ENCODE assay signal across 14 mouse cellular contexts in genomic region chr11:32026634-32027033, GRCm38 (mm10). TPM values are rescaled to one million over a fixed set of nuclear protein-coding genes. Genes with fewer than 3 reads are reported as not detected.
DNase-seq lines count a peak whose midpoint lies in the region; ATAC-seq lines count a peak whose summit lies in the region.
"Had no signal": no experiment of that assay in that cellular context is flagged by ENCODE, and none has a peak within 500 bp of the region (broad histone marks: within the 10 kb centered on the region; RNA-seq: fewer than 3 reads in every experiment).

No protein-coding gene starts in this region.

- H3K4me2 ChIP-seq in embryonic facial prominence, embryonic 14.5 days (ENCODE audit: low read depth, low read length) = no peak overlapping the region
- peak overlapping the region; percentile 33 for H3K4me2 ChIP-seq in midbrain, embryonic 14.5 days (ENCODE audit: low read length)

- no peaks in the 10 kb centered on the region for H3K27me3 ChIP-seq in embryonic facial prominence, embryonic 14.5 days (replicated peaks; ENCODE audit: control insufficient read depth, insufficient read depth, low read length)
- H3K27me3 ChIP-seq in hindbrain, embryonic 10.5 days (ENCODE audit: insufficient read depth, poor library complexity, severe bottlenecking) = no peaks in the 10 kb centered on the region
- H3K27me3 ChIP-seq in midbrain, embryonic 14.5 days (ENCODE audit: control insufficient read depth, insufficient read depth, low read length) = no peaks in the 10 kb centered on the region

- no peak overlapping the region for H3K9ac ChIP-seq in embryonic facial prominence, embryonic 14.5 days (ENCODE audit: low read depth, low read length)
- peak overlapping the region; percentile 30 for H3K9ac ChIP-seq in midbrain, embryonic 14.5 days (replicated peaks; ENCODE audit: low read length)

- 49% methylated on average over 5 of the region's 5 CpGs for WGBS in embryonic facial prominence, embryonic 14.5 days
- 65% methylated on average over 5 of the region's 5 CpGs for WGBS in hindbrain, embryonic 10.5 days
- 60% methylated on average over 5 of the region's 5 CpGs for WGBS in midbrain, embryonic 14.5 days

- peak; percentile 49 to 61 for DNase-seq in kidney, postnatal 4 days
- no peak for DNase-seq in kidney, adult 9 months
- peak; percentile 17 for DNase-seq in embryonic facial prominence, embryonic 14.5 days (ENCODE audit: low spot score)
- no peak for DNase-seq in hindbrain, embryonic 10.5 days (ENCODE audit: low spot score)
- DNase-seq in midbrain, embryonic 14.5 days = no peak
- DNase-seq in spleen, adult 18-20 months = no peak
- DNase-seq in ovary, postnatal 10 days (ENCODE audit: low spot score) = no peak
- no peak for DNase-seq in layer of hippocampus, postnatal 36 days
- DNase-seq: adrenal gland, postnatal 25 days; cerebellum, postnatal 25 days; heart, adult 18-20 months; thymus, postnatal 4 days had no signal

- no peak overlapping the region for H3K4me3 ChIP-seq in embryonic facial prominence, embryonic 14.5 days (ENCODE audit: low read depth, low read length)
- no peak overlapping the region for H3K4me3 ChIP-seq in hindbrain, embryonic 10.5 days
- H3K4me3 ChIP-seq in midbrain, embryonic 14.5 days (replicated peaks; ENCODE audit: low read depth, low read length) = no peak overlapping the region

- H3K4me1 ChIP-seq in embryonic facial prominence, embryonic 14.5 days (ENCODE audit: control insufficient read depth, insufficient read depth, low read length) = 0 out of 2 replicates have a peak, but pooled peaks cover 5% of the 10 kb centered on the region
- H3K4me1 ChIP-seq in hindbrain, embryonic 10.5 days (replicated peaks) = peaks cover 25% of the 10 kb centered on the region
- H3K4me1 ChIP-seq in midbrain, embryonic 14.5 days (ENCODE audit: control insufficient read depth, insufficient read depth, low read length) = peaks cover 64% of the 10 kb centered on the region

- no peaks in the 10 kb centered on the region for H3K36me3 ChIP-seq in embryonic facial prominence, embryonic 14.5 days (ENCODE audit: control insufficient read depth, insufficient read depth, low read length)
- H3K36me3 ChIP-seq in hindbrain, embryonic 10.5 days = peaks cover 4% of the 10 kb centered on the region; the same call in 1 of the 2 replicates
- peaks cover 23% of the 10 kb centered on the region for H3K36me3 ChIP-seq in midbrain, embryonic 14.5 days (ENCODE audit: control insufficient read depth, insufficient read depth, low read length)
- H3K36me3 ChIP-seq: G1E had no signal

- no peak for ATAC-seq in embryonic facial prominence, embryonic 14.5 days (ENCODE audit: low read depth)
- no peak for ATAC-seq in midbrain, embryonic 14.5 days (ENCODE audit: low FRiP score, low TSS enrichment)

- H3K27ac ChIP-seq in embryonic facial prominence, embryonic 14.5 days (replicated peaks; ENCODE audit: low read depth, low read length) = no peak overlapping the region
- H3K27ac ChIP-seq in hindbrain, embryonic 10.5 days = peak overlapping the region; percentile 56
- H3K27ac ChIP-seq in midbrain, embryonic 14.5 days (replicated peaks; ENCODE audit: low read depth, low read length) = peak overlapping the region; percentile 87

- no peaks in the 10 kb centered on the region for H3K9me3 ChIP-seq in embryonic facial prominence, embryonic 14.5 days (ENCODE audit: control insufficient read depth, low read length)
- no peaks in the 10 kb centered on the region for H3K9me3 ChIP-seq in hindbrain, embryonic 10.5 days
- H3K9me3 ChIP-seq in midbrain, embryonic 14.5 days (ENCODE audit: control insufficient read depth, low read length) = no peaks in the 10 kb centered on the region
- H3K9me3 ChIP-seq: G1E had no signal

RNA-seq across cellular contexts. Expression of gene Nsg2, which starts 26.4 kb away (rescaled TPM):
- 3.7 and 4.2 TPM in 2 replicates for polyA plus RNA-seq in embryonic facial prominence, embryonic 14.5 days (2014; fragmentation: Nextera tagmentation; extraction: Ambion mirVana)
- polyA plus RNA-seq in hindbrain, embryonic 10.5 days (2016; fragmentation: Nextera tagmentation; extraction: Ambion mirVana) = 26.5 and 76.8 TPM in 2 replicates
- 209 and 548 TPM in 2 replicates for polyA plus RNA-seq in midbrain, embryonic 14.5 days (2014; fragmentation: Nextera tagmentation; extraction: Ambion mirVana)
- total RNA-seq in layer of hippocampus, postnatal 36 days (2021) = 100 to 1,000 TPM; 660 to 690 TPM
- polyA plus RNA-seq: C2C12, G1E had no signal

Comparison
In these comparisons a context has a peak if more than half of its experiments do, and no peak if none do; other contexts are left out.
1. DNase-seq: peak in kidney, postnatal 4 days (2 of 2) and embryonic facial prominence, embryonic 14.5 days (single experiment); none in kidney, adult 9 months (single experiment), hindbrain, embryonic 10.5 days (single experiment), midbrain, embryonic 14.5 days (single experiment), spleen, adult 18-20 months (0 of 2), ovary, postnatal 10 days (single experiment) and layer of hippocampus, postnatal 36 days (0 of 2).